Mouse (Mus musculus) stomach, adult 2 months (tissue): Measurements from ENCODE around the gene Opn1sw. TPM values are rescaled to one million over a fixed set of nuclear protein-coding genes. Genes with fewer than 3 reads are reported as not detected.

Experiments used
- polyA plus RNA-seq: library from polyadenylated mRNA; depleted of rRNA; stranded (reverse); fragments of >200 nt; gene quantifications from 2 replicates; pipeline ENCODE4 v1.2.3, GENCODE M21; 2012; rRNA removed

Gene Opn1sw
- 0.36 and 0.42 TPM in 2 replicates for polyA plus RNA-seq

GRCm38 (mm10) chr6:29388052-29388518 lies at the start of gene Opn1sw:
Gene Opn1sw, minus strand, starts transcription at chr6:29388468.

GRCm38 (mm10) chr6:29433038-29433803 lies 45.0 kb upstream of the Opn1sw start, which contains the start of gene Flnc:
Gene Flnc, plus strand, starts transcription at chr6:29433256.

DNA sequence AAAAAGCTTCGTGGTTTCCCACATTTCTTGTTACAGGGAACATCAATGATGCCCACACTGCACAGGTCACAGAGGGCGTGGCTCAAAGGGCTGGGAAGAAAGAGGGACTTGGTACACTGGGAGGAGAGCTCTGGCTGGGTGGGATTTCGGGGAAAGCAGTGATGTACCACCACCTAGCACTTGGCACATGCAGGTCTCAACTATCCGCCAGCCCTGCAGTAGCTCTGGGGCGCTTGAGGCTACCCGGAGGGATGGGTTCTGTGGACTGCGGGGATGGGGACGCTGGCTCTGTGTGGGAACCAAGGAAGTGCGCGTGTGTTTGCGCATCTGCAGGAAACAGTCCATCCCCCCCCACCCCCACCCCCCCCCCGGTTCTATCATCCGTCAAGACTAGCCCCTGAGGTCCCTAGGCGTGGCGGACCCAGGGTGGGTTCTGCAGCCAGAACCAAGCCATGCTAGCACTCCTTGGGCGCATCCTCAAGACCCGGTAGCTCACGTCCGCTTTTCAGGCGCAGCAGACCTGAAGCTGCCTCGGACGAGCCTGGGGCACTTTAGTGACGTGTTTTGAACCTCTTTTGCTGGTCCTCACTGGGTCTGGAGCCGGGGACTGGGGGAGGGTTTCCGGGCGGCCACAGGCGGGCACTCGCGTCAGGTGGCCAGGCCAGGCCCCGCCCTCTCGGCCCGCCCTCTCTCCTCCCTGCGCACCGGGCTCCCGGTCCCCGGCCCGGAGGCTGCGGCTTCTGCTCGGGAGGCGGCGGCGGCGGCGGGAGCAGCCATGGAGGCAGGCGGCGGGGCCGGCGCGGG lies 7.8 kb upstream of the Opn1sw start, which contains the start of gene Ccdc136:
TSS of gene Ccdc136 (plus strand) at position 400 of the 804 bp plus-strand sequence.

DNA sequence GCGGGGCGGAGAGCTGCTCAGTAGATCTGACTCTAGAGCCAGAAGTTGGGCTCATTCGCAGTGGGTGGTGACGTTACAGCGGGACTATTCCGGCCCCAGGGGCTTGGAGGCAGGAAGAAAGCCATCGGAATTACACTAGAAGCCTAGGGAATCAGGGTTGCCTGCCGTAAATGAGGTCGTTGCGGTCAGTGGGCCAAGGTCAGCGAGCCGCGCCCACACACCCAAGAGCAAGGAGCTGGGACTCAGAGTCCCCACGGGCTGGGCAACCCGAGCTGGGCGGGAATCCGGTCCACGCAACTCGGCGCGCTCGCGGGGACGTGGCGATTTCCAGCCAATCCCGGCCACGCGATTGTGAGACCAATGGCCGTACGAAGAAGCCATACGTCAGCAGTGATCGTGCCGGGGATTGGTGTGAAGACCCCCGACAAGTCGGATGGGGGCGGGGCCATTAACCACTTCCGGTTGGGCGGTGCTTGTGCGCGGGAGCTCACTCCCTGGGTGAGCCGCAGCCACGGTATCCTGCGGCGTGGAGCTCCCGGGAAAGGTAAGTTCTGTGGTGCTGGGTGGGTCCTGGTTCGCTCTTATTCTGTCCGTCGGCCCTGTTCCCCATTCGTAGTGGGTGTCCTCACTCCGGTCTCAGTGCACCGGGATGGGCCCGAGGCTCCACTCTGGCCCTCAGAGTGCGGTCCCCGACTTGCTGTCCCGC lies 40.5 kb downstream of the Opn1sw start, which contains the start of gene Calu:
TSS of gene Calu (plus strand) at position 405 of the 706 bp plus-strand sequence.

Other genes starting within 250 kb of the Opn1sw start
- 0.85 and 0.87 TPM in 2 replicates for gene Rbm28, start 223.5 kb downstream of the Opn1sw start, polyA plus RNA-seq
- gene Prrt4, start 208.9 kb downstream of the Opn1sw start, polyA plus RNA-seq, result 0.18 and 0.40 TPM in 2 replicates
- 34.6 and 38.3 TPM in 2 replicates for gene Impdh1, start 172.1 kb downstream of the Opn1sw start, polyA plus RNA-seq
- 13.1 and 14.9 TPM in 2 replicates for gene Hilpda, start 116.0 kb downstream of the Opn1sw start, polyA plus RNA-seq
- gene Fam71f2, start 108.9 kb downstream of the Opn1sw start, polyA plus RNA-seq, result 0.08 and 0.60 TPM in 2 replicates
- gene Fam71f1, start 69.3 kb downstream of the Opn1sw start, polyA plus RNA-seq, result not detected in 2 replicates
- 13.2 and 15.3 TPM in 2 replicates for gene Calu, start 40.4 kb downstream of the Opn1sw start, polyA plus RNA-seq
- gene Ccdc136, start 7.8 kb upstream of the Opn1sw start, polyA plus RNA-seq, result 4.3 and 5.5 TPM in 2 replicates
- 14.1 and 17.3 TPM in 2 replicates for gene Flnc, start 44.8 kb upstream of the Opn1sw start, polyA plus RNA-seq
- gene Atp6v1f, start 79.2 kb upstream of the Opn1sw start, polyA plus RNA-seq, result 162 and 232 TPM in 2 replicates
- gene Atp6v1fnb, start 83.0 kb upstream of the Opn1sw start, polyA plus RNA-seq, result not detected in 2 replicates
- 6.6 and 7.7 TPM in 2 replicates for gene Kcp, start 119.5 kb upstream of the Opn1sw start, polyA plus RNA-seq
- 9.4 and 11.8 TPM in 2 replicates for gene Irf5, start 138.2 kb upstream of the Opn1sw start, polyA plus RNA-seq
- gene Tnpo3, start 221.4 kb upstream of the Opn1sw start, polyA plus RNA-seq, result 15.3 and 27.6 TPM in 2 replicates